Mouse (Mus musculus) megakaryocyte progenitor cell, adult 5-6 weeks (primary cell): Measurements from ENCODE around the gene Lhx2. TPM values are rescaled to one million over a fixed set of nuclear protein-coding genes. Genes with fewer than 3 reads are reported as not detected.
A peak's percentile ranks its signal among the peaks of the same experiment; 100 is the strongest.

Source experiments
- ATAC-seq: replicated peaks from 2 replicates; pipeline ENCODE4 v1.8.0; 2016; ENCODE audit warnings: mild to moderate bottlenecking, moderate TSS enrichment, inconsistent platforms; ENCODE audit not compliant: poor library complexity
- total RNA-seq, 2 experiments: library from RNA; stranded (forward) in 1 of 2; stranded (reverse) in 1 of 2; fragments of 157-497, 149-512 nt in 1 of 2; fragments of 200-1000 nt in 1 of 2; gene quantifications; 2 replicates each; pipeline versions ENCODE4 v1.2.3 to v1.2.4; 2015 to 2017

Gene Lhx2
- total RNA-seq, 2 experiments from 2014 or later, result not detected

DNA sequence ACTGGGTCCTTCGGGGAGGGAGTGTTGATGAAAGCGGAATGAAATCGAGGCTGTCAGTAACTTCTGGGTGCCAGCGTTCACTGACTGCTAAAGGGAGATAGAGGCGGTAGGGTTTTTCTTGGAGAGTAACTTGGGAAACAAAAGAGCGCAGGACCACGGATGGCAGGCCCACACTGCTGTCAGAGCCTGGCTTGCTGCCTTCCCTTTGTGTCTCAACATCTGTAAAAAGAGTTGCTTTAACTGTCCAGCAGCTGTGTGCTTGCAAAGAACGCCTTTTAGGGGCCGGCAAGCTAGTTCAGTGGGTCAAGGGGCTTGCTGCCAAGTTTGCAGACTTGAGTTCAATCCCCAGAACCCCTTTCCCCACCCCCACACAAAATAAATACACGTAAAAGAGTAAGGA is 20.1 kb downstream of the Lhx2 start:
- ATAC-seq, result no peak

DNA sequence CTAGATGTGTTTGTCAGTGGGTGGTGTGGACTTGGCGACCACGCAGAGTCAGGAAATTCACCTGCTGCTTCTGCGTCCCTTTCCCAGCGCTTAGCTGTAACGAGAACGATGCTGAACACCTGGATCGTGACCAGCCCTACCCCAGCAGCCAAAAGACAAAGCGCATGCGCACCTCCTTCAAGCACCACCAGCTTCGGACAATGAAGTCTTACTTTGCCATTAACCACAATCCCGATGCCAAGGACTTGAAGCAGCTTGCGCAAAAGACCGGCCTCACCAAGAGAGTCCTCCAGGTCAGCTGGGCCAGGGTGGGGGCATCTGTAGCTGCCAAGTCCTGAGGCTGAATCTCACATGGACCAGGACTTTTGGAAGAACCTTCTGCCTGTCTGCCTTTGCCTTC is 20.7 kb downstream of the Lhx2 start:
- ATAC-seq, result no peak

DNA sequence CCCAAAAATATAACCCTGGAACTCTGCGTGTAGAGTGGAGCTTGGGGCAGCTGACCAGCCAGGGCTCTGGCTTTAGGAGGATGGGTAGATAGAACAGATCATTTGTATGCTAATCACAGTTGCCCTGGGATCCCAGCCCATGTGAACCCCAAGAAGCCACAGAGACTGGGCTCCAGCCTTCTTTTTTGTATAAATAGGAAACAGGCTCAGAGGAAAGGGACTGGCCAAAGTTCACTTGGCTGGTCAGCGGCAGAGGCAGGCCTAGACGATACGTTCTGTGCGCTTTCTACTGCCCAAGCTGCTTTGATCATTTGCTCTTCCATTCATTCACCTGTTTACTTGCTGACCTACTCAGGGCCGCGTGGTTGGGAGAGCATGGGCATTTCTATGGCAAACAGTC is 27.1 kb downstream of the Lhx2 start:
- no peak for ATAC-seq

DNA sequence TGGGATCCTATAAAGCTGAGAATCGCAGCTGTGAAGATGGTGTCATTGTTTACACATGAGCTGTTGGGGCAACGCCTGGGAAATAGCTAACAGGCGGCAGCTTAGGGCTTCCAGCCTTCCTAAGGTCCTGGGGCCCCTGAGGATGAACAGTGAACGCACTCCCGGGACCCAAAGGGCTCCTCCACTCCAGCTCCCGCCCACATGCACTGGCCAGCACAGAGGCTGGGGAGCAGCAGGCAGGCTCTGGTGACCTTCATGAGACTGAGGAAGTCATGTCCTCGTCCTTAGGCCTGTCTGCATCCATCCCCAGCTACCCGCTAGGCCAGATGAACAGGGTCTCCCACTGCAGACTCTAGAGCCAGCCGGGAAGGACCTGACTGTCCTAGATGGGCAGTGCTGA is 27.9 kb downstream of the Lhx2 start:
- ATAC-seq, result no peak

DNA sequence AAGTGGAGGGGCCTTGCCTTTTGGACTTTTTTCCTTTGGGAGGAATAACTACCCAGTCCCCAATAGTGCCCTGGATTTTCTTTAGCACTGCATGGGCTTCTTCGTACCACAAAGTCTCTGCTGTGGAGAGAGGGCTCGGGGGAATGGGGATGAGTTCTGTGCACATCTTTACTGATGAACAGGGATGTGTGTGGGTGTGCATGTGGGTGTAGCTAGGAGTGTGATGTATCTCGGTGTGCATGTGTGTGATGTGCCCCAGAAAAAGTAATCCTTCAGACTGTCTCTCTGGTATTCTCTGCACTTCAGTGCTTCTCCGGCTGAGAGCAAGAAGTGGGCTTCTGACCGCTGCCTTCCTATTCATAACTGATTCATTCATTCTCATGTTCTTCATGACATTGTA is 28.8 kb downstream of the Lhx2 start:
- ATAC-seq, result no peak

DNA sequence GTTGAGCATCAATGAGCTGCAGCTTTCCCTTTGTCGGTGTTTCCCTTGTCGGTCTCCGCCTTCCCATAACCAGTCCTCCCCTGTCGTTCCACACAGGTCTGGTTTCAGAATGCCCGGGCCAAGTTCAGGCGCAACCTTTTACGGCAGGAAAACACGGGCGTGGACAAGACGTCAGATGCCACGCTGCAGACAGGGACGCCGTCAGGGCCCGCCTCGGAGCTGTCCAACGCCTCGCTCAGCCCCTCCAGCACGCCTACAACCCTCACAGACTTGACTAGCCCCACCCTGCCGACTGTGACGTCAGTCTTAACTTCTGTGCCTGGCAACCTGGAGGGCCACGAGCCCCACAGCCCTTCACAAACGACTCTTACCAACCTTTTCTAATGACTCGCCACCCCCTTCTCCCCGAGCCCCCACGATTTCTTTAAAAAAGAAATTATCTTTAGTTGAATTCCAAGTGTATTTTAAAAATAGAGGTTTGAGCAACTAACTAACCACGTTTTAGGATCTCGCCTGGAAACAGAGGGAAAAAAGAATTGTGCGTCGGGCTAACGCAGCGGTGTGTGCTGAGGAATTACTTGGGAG is 29.8 kb downstream of the Lhx2 start:
- peak; percentile 99 for ATAC-seq

DNA sequence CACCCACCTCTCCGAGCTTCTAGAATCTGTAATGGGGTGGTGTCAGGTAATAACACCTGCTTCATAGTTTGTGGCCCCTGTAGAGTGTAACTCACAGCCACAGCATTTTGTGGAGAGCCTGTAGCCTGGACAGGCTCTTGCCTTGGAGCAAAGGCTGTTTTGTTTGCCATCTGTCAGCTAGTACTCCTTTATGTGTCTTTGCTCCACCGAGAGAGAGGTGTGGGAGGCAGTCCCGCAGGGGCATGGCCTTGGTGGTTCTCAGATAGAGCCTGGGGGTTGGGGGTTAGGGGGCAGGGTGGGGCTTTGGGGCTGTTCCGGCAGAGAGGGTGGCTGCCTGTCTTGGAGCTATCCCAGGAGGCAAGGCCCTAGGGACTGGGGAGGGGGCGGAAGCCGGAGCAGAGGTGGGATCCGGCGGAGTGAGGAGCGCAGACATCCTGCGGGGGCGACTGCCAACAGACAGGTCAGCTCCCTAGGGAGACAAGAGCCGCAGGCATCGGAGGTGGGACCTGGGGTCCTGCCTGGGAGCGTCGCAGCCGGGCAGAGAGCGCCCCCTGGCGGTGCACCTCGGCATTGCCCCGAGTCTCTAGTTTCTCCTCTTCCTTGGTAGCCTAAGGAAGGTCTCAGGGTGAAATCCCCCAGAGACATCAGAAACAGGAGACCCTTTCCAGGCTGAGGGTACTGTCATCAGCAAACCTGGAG is 36.7 kb downstream of the Lhx2 start:
- peak; percentile 67 for ATAC-seq

DNA sequence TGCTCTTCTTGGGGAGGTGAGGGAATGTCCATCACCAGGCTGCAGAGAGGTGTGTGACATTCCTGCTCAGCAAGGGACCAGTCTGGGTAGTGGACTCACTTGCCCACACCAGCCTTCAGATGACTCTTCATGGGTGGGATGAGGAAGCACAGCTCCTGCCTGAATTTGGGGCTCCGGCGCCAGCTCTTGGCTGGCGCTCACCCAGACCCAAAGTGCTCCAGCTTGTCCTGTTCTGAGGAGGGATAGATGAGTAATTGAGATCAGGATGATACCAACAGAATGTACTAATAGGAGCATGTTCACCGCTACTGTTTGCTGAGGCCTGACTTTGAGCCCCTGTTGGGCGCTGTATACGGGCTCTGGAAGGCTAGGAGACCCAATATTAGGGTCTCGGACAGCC is 38.2 kb downstream of the Lhx2 start:
- no peak for ATAC-seq

DNA sequence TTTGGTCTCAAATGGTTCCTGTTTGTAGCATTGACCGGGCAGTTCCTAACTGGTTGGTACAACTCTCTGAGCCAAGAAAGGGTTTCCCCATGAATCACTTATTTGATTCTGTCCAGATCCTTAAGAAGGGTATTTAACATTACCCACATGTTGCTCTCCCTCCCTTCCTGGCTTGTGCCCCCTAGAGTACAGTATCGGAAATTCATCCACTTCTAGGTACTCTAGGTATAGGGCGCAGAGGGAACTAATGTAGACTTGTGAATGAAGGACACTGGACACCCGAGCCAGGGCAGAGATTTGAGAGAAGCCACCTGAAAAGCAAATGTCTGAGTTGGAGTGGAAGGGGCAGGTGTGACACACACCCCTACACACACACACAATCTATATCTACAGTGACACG is 39.3 kb downstream of the Lhx2 start:
- ATAC-seq, result peak; percentile 73

DNA sequence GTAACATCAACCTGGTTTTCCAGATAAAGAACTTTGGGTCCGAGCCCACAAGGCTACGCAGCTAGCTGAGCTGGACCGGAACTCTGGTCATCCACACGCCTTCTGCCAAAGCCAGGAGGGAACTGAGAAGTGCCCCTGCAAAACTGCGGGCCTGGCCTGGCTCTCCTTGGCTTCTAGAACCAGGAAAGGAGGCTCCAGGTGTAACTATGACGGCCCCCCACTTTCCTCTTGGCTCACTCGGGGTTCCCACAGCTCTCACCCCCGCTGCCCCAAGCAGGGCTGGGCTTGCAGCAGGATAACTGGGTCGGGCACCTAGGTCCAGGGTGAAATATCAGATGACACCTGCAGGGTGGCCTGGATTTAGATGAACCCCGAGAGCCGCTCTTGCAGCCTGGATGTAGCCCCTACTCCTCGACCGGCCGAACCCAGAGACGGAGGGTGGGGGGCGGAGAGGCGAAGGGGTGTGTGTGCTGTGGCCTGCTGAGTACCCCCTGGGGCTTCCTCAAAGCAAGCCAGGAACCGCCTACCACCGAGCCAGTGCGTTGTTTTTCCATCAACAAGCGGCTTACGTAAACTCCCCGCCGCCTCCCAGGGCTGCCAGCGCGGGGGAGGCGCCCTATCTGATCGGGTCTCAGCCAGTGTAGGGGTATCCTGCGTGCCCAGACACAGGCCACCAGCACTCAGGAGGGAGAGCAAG is 39.9 kb downstream of the Lhx2 start:
- peak; percentile 33; the same call in 1 of the 2 replicates for ATAC-seq

DNA sequence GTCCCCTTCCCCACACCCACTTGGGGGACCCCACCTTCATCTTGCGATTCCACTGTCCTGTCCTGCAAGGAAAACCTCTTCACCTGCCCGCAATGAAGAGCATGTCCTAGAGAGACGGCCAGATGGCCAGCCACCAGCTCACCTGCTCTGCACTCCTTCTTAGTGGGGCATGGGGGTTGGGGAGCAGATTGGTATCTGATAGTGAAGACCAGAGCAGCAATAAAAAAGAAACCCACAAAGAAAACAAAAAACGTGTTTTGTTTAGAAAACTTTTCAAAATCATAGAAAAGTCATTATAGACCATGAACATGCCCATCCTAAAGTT is 40.4 kb downstream of the Lhx2 start:
- ATAC-seq, result no peak

DNA sequence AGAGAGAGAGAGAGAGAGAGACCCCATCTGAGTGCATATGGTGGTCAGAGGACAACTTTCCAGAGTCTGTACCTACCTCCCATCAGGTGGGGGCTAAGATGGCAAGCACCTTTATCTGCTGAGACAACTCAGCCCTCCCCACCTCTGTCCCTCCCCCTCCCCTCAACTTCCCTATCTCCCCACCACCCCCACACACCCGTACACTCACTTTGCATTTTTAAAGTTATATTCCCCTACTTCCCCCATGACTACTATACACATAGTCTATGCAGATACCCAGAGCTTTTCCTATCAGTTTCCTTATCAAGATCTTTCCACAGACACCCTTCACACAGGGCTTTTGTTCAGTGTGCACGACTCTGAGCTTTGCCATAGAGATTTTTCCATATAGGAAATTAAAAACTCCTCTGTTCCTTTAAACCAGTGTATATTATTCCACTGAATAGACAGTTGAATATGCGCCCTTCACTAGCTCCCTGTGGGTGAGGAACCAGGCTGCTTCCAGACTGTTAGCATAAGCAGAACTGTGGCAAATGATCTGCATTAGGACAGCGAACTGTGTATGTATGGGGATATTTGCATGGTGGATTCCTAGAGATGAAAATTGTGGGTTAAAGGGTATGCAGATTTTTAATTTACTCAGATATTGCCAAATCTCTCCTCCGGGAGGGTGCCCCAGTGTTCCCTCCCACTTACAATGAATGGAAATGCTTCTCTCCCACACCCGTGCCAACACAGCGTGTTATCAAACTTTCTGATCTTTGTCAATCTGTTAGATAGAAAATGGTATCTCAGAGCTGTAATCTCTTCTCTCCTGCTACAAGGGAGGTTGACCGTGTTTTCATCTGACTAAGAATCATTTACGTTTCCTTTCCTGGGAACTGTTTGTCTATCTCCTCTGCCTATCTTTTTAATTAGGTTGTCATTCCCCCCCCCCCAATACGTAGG is 41.3 kb downstream of the Lhx2 start:
- no peak for ATAC-seq

DNA sequence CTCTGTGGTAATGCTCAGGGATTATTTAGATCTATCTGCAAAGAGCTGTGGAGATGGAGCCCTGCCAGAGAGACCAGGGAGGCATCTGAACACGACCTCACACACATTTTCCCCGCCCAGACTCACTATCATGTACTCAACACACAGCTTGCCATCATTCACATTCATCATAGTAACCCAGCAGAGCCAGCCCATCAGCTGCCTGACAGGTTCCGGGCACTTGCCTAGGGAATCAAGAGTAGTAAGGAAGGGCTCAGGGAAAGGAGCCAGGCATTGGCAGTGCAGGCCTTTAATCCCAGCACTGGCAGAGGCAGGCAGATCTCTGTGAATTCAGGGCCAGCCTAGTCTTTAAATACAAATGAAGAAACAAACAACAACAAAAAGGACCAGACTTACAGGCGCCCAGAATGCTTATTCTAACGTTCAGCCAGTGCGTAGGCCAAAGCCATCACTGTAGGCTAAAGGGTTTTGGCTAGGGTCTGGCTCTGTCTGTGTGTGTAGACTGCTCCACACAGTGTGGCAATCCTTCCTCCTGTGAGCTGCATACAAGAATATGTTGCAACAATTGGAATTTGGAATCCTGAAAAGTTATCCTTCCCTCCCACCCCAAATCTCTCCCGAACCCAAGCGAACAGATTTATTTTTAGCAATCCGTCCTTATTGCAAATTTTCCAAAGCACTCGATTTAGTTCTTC is 48.6 kb downstream of the Lhx2 start:
- no peak for ATAC-seq

DNA sequence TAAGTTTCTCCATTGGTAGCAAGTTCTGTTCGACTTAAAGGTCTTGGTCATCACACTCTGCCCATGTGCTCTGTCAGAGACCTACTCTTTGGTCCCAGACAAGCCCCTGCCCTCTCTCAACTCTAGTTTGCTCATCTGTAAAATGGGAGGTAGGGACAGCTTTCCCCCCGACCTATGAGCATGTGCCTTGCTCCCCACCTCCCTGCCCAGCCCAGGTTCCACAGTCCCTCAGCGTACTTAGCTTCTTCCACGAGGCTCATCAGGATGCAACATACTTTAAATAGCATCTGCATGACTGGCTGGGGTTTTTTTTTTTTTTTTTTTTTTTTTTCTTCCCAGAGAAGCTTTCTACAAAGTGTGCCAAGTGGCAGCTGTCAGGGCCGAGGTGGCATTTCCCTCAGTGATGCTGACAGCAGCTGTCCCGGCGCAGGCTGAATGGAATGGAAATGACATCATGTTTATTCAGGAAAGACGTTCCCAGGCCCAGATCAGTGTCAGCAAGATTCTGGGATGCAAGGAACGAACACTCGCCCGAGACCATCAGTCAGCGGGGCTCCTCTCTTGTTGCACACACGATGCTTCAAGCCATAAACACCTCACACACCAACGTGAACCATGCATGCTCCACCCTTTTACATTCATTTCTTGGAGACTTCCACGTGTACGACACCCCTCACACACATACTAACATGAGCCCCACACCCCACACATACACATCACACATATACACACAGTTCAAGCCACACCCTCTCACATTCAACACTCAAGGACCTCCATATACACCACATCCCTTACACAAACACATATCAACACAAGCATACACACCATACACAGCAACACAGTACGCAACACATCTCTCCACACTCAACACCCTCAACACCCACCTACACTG is 56.1 kb downstream of the Lhx2 start:
- ATAC-seq, result no peak

DNA sequence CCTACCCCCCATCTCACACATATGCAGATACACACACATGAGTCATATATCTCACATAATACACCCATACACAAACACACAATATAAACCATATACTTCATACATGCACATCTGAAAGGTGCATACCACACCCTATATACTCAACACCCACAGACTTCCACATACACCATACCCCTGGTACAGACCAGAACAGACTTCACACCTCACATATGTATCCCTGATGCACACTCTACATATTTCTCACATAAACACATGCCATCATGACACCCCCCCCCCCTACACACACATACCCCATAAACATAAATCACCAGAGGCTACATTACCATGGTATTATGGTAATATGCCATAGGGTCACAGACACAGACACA is 56.8 kb downstream of the Lhx2 start:
- no peak for ATAC-seq

DNA sequence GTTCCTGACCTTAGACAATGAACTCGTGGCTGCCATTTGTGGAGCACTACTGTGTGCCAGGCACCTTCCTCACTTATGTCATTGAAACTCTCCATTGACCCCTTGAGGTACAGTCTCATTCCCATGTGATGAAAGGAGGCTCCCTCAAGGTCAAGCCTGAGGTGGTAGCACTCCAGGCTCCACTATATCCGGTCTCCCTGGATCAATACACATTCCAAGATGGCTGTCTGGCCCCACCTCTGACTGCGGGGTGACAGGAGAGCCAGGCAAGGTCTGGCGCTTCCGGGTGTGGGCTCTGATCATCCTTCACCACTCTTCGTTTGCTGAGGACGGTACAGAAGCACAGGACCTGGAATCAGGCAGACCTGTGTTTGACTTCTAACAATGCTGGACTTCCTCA is 58.2 kb downstream of the Lhx2 start:
- no peak for ATAC-seq

DNA sequence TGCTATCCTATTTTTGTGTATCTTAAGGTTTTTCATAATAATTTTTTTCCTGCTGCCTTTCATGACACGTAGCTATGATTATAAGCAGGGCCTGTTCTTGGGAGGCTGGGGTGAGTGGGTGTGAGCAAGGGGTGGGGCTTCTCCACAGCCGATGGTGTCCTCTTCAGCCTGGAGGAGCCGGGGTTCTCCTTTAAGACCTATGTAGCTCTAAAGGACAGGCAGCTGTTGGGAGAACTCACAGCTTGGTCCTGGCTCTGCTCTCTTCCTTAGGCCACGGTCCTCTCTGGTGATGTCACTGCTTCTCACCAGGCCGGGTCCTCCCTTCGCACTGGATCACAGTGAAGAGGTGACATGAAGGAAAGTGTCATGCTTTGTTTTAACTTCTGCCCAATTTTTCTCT is 58.8 kb downstream of the Lhx2 start:
- no peak for ATAC-seq

DNA sequence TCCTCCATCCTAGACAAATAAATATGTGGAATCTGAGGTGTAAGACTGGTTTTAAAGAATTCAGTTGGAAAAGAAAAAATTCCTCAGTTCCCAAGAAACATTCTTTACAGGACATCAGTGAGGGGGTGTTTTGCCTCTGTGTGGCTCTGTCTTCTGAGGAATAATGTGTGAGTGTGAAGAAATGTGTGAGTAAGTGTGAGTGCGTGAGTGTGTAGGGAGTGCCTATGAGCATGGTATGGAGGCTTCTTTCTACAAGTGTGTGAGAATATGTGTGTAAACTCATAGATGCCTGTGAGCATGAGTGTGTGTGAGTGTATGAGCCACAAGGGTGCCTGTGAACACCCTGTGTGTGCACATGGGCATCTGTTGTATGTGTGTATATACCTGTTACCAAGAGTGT is 63.5 kb downstream of the Lhx2 start:
- ATAC-seq, result no peak

DNA sequence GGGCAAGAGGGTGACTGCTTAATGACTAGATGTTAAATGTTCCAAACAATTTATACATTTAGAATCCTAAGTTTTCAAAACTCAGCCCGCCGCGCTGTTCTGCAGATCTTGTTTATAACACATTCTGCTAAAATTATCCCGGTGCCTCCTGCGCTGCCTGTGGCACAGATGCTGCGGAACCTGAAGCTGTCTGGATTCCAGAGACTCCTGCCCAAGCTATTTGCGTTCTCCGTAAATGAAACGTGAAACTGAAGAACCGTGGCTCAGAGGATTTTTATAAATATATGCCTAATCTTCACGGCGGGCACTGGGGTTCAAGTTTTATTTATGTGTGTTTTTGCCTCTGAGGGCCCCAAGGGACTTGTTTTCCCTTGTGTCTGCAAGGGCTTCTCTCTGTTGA is 64.2 kb downstream of the Lhx2 start:
- no peak for ATAC-seq

DNA sequence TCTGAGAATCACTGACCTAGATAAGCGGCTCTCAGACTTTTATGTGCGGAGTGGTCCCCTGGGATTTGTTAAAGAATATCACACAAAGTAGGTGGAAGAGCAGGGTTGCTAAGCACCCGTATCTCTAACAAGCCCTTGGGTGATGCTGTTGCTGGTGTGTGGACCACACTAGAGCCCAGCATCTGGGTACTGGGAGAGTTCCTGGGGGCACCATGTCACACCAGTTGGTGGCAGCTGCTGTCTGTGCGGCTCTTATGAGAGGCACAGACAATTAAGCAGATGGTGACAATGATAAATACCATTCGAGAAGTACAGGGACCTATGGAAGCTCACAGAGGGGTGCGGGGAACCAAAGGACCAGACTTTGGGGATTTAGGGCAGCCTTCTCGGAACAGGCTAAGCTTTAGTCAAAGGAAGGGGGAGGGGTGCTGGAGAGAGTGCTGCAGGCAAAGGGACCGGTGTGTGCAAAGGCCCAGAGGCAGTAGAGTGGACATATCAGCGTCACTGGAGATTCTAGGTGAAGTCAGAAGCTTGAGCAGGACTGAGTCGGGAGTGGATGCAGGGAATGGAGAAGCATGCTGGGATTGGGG is 65.0 kb downstream of the Lhx2 start:
- ATAC-seq, result no peak
